Mouse (Mus musculus): ENCODE measurements at regions not wholly inside any gene's neighbourhood (a gene's known extent, or its start where the extent isn't known, plus 50 kb on each side); places are given as distances from the start of the nearest gene placed in this dataset.

DNA sequence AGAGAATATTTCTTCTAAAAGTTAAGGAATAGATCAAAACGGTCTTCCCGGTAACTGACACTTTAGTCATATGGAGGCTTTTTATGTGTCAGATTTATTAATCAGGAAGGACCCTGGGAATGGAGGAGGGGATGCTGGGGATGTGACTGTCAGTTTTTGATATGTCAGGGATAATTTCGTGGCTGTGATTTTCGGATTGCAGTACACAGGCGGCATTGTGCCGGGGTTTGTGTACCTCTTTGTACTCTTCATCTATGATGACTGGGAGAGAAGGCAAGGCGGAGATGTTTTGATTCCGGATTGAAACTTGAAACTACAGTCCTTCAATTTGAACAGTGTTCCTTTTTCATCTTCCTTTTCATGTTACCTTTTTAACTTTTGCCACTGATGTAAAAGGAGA lies 344.2 kb downstream of the Mdfic start:
- DNase-seq (ENCODE audit: low spot score in 2 of 2), result no peak
- intact Hi-C loops (cut with DNase I), result no loop called here

DNA sequence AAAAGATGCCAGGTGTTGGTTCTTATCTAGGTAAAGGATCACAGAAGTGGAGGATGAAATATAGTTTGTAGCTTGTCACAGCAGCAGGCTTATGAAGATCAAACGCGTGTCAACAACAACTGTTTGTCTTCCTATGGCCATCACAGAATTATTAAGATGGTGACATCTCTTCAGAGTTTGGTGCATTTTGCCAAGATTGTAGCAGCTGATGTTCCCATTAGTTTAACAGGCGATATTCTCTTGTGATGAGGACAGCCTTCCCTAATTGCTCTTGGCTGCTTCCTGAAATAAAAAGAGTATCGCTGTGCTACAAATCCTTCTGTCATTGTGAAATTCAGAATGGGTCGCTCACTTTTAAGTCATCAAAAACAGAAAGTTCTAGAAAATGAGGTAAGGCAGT lies 344.7 kb downstream of the Mdfic start:
- intact Hi-C loops (cut with DNase I), result no loop called here
- DNase-seq (ENCODE audit: low spot score in 2 of 2), result no peak

DNA sequence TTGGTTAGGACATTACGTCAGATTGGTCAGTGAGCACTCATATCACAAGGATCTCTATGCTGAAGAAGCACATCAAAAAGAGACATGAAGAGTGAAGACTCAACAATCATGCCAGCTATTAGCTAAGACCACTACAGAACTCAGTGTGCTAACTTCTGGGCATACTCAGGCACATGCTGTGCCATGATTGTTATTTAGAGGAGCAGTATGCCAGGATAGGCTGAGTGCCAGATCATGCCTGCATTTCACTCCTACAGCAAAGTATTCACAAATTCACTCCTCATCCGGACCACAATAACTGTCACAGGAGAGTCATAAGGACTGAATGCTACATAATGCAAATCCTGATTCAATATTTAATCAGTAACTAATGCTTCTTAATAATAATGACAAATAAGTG lies 355.8 kb downstream of the Mdfic start:
- intact Hi-C loops (cut with DNase I), result no loop called here
- no peak for DNase-seq (ENCODE audit: low spot score in 2 of 2)

DNA sequence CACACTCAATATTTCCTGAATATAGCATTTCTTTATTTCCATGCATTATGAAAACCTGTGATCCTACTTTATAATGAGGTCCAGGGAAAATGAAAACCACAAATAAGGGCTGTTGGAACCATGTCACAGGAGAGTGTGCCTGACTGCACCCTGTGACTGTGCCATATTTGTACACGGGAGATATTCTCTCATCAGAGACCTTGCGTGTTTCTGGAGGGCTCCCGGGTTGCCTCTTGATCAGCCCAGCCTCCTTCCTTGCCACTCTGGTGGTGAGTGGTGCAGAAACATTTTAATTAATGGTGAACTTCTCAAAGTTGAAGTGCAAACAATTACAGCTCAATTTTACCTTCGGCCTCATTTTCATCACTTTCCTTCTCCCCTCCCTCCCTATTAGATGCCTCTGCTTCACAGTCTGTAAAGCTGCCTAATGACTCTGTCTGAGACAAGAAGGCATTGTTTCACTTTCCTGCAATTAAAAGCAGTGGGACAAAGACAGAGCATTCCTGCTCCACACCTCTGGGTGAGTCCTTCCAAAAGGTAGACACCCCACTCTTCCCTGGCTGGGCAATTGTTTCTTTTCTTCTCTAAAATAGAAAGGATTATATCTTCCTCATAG lies 356.8 kb downstream of the Mdfic start:
- intact Hi-C loops (cut with DNase I), result no loop called here
- DNase-seq (ENCODE audit: low spot score in 2 of 2), result no peak

DNA sequence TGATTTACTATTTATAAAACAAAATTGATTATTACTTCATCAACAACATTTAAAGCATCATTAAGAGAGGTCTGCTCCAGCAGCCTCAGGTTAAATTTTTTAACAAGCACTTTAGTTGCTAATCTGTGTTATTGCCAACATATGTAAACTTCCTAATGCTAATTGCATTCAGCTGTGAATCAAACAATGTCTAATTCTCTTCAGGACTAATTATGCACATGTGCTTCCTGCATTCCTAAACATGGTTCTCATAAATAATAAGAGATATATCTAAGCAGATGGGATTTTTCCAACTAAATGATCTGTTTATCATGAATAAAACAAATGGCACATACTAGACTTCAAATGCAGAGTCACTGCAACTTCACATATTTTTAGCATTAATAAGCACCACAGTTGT lies 357.5 kb downstream of the Mdfic start:
- intact Hi-C loops (cut with DNase I), result no loop called here
- no peak for DNase-seq (ENCODE audit: low spot score in 2 of 2)

DNA sequence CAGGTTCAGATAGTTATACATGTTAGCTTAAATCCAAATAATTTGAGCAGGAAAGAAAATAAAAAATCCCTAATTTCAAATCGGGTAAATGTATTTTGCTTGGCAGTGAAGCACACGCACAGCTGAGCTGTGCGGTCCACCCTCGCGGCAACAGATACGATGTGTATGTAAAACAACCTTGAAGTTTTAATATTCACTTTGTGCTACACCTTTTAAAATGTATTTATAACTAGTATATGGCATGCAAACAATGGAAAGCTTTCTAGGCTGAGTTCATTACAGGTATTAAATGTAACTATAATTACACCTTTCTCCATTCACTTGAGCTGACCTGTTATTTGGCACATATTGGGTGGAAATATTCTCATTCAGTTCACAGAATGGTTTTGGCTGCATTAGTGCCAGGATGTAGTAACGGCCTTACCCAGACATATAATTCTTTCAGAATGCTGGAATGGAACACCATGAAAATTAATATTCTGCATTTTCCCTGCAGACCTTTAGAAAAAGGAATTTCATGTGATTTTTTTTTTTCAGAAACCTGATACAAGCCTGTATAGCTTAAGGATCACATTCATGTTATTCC lies 366.6 kb downstream of the Mdfic start:
- intact Hi-C loops (cut with DNase I), result no loop called here
- DNase-seq (ENCODE audit: low spot score in 2 of 2), result no peak

DNA sequence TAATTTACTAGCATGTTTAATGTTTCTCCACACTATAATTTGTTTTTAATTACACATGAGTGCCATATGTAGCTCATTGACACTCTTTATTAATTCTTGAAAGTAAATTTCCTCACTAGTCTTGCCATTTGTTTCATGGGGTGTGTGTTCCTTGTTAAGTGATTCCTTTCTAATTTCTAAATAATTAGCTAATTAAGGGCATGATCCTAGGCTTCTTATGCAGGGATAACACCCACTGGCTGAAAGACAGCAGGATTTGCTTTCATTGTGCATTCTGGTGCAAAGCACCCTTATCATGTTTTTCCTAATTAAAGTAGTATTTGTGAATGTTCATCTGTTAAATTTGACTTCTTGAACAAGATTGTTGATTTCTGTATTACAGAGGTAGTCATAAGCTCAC lies 378.3 kb downstream of the Mdfic start:
- no peak for DNase-seq (ENCODE audit: low spot score in 2 of 2)
- intact Hi-C loops (cut with DNase I), result no loop called here

DNA sequence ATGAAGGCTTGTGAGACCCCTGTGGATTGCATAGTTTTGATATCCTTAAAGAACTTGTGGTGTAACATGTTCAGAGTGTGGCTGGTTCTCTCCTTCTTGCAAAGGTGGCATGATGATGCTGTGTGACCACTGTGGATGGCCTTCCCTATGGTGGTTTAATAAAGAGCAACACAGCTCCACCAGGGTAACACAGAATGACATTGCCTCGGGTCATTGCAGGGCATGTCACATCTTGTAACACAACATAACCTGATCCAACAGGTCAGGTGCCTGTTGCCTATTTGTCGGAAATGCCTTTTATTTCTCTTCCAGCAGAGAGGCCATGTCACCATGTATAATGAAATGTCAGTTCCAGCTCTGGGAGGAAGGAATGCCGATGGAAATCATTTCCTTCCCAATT lies 420.5 kb downstream of the Mdfic start:
- intact Hi-C loops (cut with DNase I), result no loop called here
- DNase-seq (ENCODE audit: low spot score in 2 of 2), result no peak

DNA sequence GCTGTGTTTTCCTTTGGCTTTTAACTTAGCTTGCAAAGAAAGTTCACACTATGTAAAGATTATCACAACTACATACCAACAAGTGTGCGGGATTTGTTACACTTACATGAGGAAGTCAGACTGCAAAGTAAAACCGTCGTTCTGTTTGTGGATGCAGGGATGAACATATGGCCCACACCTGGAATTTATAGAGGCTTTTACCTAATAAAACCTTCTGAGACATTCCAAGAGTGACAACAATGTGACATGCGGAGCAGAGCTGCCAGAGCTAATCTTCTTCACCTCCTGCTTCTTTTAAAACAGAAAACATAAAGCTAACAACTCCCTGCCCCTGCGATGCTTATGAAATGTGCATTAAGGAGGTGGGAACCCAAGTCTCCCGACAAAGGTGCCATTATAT lies 424.1 kb downstream of the Mdfic start:
- DNase-seq (ENCODE audit: low spot score in 2 of 2), result no peak
- intact Hi-C loops (cut with DNase I), result no loop called here

DNA sequence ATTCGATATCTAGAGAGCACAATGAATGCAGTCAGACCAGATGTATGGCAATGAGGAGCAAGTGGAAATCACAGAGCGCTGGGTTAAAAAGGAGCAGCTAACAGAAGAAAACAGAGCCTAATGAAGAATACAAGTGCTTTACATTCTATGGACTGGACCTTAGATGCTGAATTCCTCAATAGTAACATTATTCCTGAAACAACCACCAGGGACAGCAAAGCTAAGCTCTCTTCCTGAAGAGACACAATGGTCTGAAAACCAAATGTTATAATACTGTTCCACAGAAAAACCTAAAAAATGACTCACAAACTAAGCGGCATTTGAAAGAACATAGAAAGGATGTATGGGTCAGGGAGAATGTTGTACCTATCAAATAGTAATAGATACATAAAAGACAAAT lies 430.1 kb downstream of the Mdfic start:
- no peak for DNase-seq (ENCODE audit: low spot score in 2 of 2)
- intact Hi-C loops (cut with DNase I), result loop anchor here (5.0 kb wide), 1 partner anchor 72 kb away; no protein-coding TSS in a partner anchor

DNA sequence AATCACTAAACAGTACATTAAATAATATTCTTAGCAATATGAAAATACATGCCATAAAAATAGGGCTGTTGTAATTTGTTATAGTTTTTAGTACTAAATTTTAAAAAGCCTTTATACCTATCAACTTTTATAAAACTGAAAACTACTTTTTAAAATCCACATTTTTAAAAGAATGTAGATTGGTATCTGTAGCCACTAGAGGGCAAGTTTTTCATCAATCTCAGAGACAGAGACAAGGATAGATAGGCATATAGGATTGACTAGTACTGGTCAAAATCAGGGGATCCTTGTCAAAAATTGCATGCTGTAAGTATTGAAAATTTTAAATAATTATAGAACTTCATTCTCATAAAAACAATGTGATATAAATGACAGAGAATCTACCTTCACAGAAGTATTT lies 431.0 kb downstream of the Mdfic start:
- intact Hi-C loops (cut with DNase I), result loop anchor here (5.0 kb wide), 1 partner anchor 71 kb away; no protein-coding TSS in a partner anchor
- no peak for DNase-seq (ENCODE audit: low spot score in 2 of 2)

DNA sequence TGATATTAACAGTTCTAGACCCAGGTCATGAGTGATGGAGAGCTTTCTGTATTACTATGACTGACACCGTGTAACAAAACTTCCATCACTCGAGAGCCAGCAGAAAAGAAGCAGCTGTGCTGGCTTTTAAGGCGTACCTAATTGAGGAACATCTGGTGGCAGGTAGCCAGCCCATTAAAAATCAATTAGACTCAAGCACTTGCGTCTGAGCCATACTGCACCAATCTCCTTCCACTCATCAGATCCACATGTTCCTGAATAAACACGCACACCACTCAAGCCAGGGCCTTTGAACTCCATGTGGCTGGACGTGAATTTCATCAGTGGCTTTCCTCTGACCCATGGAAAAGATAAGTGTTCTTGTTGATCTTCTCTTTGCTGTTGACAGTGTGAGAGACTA lies 432.2 kb downstream of the Mdfic start:
- intact Hi-C loops (cut with DNase I), result loop anchor here (5.0 kb wide), 1 partner anchor 70 kb away; no protein-coding TSS in a partner anchor
- no peak for DNase-seq (ENCODE audit: low spot score in 2 of 2)

DNA sequence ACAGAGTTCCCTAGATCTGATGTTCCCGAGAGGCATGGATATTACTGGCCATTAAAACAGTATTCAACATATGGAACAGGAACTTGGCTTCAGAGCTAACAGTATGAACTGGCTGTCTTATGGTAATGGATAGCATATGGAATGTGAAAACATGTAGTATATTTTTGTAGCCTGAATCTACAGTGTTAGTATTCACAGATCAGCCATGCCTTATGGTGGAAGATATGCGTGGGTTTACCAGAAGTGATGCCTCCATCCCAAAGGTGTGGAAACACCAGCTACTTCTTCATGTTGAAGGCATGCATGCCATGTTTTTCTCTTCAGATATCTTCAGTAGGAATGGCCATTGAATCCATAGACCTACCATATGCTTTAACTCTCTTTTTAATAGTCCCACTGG lies 444.6 kb downstream of the Mdfic start:
- DNase-seq (ENCODE audit: low spot score in 2 of 2), result peak in 1 of 2 experiments; percentile 64
- intact Hi-C loops (cut with DNase I), result no loop called here

DNA sequence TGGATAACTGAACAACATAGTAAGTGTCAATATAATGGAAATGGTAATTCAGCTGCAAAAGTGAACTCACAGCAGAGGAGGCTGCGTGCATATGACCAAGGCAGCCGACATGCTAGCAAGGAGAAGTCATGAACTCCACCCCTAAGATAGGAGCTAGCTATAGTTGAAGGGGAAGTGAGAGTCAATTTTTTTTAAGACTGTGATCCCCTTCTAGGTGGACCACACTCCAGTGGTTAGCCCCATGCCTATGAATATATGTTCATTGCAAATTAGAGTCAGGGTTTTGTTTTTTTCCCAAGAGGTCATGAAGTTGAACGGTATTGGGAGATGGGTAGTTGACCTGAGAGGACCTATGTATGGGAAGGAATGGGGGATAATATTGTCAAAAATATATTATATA lies 451.4 kb downstream of the Mdfic start:
- intact Hi-C loops (cut with DNase I), result no loop called here
- DNase-seq (ENCODE audit: low spot score in 2 of 2), result no peak

DNA sequence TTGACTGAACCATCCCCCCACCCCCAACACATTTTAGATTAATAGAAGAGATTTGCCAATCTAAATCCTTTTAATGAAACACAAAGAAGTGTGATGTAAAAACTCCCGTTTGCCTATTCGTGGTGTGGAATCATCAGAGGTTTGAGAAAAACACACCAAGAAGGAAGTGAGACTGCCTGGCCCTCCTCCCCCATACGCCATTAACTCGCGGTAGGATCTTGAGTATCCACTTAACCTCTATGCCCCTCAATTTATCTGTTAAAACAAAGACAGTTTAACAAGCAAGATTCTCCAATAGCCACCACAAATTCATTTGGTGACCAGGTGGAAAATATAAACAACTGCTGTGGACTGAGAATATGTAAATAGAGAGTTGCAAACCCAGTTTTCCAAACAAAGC lies 456.9 kb downstream of the Mdfic start:
- DNase-seq (ENCODE audit: low spot score in 2 of 2), result no peak
- intact Hi-C loops (cut with DNase I), result no loop called here

DNA sequence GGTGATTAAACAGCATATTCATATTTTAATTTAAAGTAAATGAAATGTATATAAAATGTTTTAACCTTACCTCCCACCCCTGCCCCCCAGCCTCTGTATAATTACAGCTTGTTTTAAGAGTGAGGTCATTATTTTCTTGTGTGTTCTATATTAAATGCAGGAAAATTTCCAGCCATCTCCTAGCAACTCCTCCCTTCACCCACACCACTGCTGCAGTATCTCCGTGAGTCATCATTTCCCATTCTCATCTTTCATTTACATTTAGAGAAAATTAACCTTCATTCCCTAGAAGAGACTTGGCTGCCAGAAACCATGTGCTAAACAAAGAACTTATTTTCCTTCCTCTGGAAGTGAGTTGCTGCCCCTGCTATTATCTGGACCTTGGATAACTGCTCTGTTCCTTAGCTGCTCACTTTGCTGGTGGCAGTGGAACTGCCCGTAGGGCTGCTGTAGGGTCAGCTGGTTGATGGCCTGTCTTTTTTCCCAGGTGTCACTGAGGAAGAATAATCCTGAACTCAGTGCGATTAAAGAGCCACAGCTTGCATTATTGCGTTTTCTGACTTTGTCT lies 467.6 kb downstream of the Mdfic start:
- peak; percentile 21 to 84 for DNase-seq (ENCODE audit: low spot score in 2 of 2)
- intact Hi-C loops (cut with DNase I), result no loop called here

DNA sequence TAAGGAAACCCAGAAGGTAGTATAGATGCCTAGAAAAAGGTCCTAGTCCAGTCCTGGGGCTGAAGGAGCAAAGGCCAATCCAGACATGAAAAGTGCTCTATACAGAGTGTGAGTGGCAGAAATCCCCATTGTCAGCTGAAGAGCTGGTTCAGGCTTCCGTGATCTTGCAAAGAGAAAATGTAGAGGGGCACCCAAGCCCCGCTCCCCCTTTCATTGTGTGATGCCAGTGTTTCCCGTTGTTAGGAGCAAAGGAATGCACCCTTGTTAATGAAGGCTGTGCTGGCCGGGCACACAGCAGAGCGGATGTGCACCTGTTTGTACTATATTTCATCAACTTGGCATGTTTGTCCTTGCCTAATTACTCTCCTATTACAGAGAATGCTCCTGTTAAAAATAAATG lies 492.5 kb downstream of the Mdfic start:
- intact Hi-C loops (cut with DNase I), result loop anchor here (10.0 kb wide), 1 partner anchor 1378 kb away; no protein-coding TSS in a partner anchor
- DNase-seq (ENCODE audit: low spot score in 2 of 2), result no peak

DNA sequence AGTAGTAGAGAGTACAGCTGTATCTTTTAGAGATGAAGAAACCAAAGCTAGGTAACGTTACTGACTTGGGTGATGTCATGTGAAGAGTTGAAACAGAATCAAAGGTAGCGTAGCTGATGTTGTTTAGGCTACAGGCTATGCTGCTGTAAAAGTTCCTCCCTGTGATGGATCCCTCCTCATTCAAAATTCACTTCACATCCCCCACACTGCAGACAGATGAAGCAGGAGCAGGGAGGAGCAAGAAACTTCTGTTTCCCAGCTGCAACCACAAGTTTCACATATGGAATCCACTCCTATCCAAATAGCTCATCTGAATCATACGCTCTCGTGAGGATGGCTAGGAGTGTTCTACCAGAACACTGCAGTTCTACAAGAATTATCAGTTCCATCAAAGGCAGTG lies 493.2 kb downstream of the Mdfic start:
- peak in 1 of 2 experiments; percentile 9 for DNase-seq (ENCODE audit: low spot score in 2 of 2)

DNA sequence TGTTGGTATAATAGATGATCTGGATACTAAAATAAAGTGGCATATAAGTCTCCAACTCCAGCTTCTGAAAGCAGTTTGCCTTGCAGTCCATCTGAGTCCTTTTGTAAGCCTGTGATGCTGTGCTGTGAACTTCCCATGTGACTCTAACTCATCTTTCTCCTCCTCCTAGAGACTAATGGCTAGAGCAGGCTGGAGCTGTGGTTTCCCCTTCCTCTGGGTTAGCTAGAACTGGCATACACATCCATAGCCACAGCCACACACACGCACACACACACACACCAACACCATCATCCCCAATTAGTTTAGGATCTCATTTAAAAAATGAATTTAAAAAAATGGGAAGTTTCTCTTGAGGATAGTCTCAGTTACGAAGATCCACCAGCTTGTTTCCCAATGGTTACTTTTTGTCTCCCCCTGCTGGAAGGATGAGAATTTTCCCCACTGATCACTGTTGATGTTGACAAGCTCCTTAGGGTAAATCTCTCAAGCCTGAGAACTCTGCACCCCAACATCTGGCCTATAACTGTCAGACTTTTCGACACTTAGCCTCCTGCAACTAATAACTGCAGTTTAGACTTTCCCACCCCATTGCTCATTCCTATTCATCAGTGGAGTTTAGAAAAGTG lies 500.7 kb downstream of the Mdfic start:
- DNase-seq (ENCODE audit: low spot score in 2 of 2), result peak; percentile 55 to 69
- intact Hi-C loops (cut with DNase I), result loop anchor here (5.0 kb wide), 3 partner anchors 69 to 1324 kb away; no protein-coding TSS in a partner anchor

More for the DNA sequence above, 493.2 kb downstream of the Mdfic start:
- intact Hi-C loops (cut with DNase I), result loop anchor here (10.0 kb wide), 1 partner anchor 1379 kb away; no protein-coding TSS in a partner anchor
